Mouse (Mus musculus) ovary, postnatal 36 days (tissue): ENCODE measurements around the gene Zfp64.

Experiments
- DNase-seq: peaks from one replicate; pipeline ENCODE4 v3.0.0; 2022; ENCODE audit warnings: low spot score, mixed read lengths

Zfp64 gene

GRCm38 (mm10) chr2:168848553-168848952 lies 106.8 kb downstream of the Zfp64 start:
- DNase-seq, result no peak

- DNase-seq, result no peak
Measured at GRCm38 (mm10) chr2:168846180-168846720, 109.1 kb downstream of the Zfp64 start.
